Mouse (Mus musculus): ENCODE results near the gene Ecpas. TPM values are rescaled to one million over a fixed set of nuclear protein-coding genes. Genes with fewer than 3 reads are reported as not detected.

The Ecpas gene
- polyA plus RNA-seq, 1 experiment from 2014 or later: 25.6 TPM

- no peak overlapping the region for H3K27ac ChIP-seq
- no peak for DNase-seq (ENCODE audit: low spot score)
- H3K4me1 ChIP-seq: no peaks in the 10 kb centered on the region
- no peaks in the 10 kb centered on the region for H3K36me3 ChIP-seq
- H3K4me3 ChIP-seq: no peak overlapping the region
- 63% methylated on average over 2 of the region's 2 CpGs for WGBS
- H3K9me3 ChIP-seq: no peaks in the 10 kb centered on the region
- no peaks in the 10 kb centered on the region for H3K27me3 ChIP-seq (ENCODE audit: insufficient read depth, poor library complexity, severe bottlenecking)
Observed at GRCm38 (mm10) chr4:58749510-58749909, 163.0 kb downstream of the Ecpas start.

GRCm38 (mm10) chr4:58749101-58749500, 163.4 kb downstream of the Ecpas start:
- Histone ChIP-seq H3K27ac (0 out of 2 replicates have a peak overlapping the region, but pooled peaks have one; percentile 3), H3K27me3 (ENCODE audit: insufficient read depth, poor library complexity, severe bottlenecking) (no peaks in the 10 kb centered on the region), H3K4me3 (no peak overlapping the region), H3K9me3 (no peaks in the 10 kb centered on the region), H3K36me3 (no peaks in the 10 kb centered on the region), H3K4me1 (no peaks in the 10 kb centered on the region)
- WGBS: 70% methylated on average over 10 of the region's 10 CpGs
- DNase-seq (ENCODE audit: low spot score): no peak

Other genes with a start within 250 kb of the Ecpas start
- 0.07 TPM in 1 of 2 replicates, not detected in the other for gene Olfr267, start 125.0 kb downstream of the Ecpas start, polyA plus RNA-seq (2016; fragmentation: Nextera tagmentation; extraction: Ambion mirVana)
- gene Zkscan16, start 30.9 kb upstream of the Ecpas start, polyA plus RNA-seq (2016; fragmentation: Nextera tagmentation; extraction: Ambion mirVana): 0.28 and 0.38 TPM in 2 replicates
- 10.6 and 17.0 TPM in 2 replicates for gene Ptgr1, start 74.4 kb upstream of the Ecpas start, polyA plus RNA-seq (2016; fragmentation: Nextera tagmentation; extraction: Ambion mirVana)
- 7.4 and 11.4 TPM in 2 replicates for gene Dnajc25, start 82.3 kb upstream of the Ecpas start, polyA plus RNA-seq (2016; fragmentation: Nextera tagmentation; extraction: Ambion mirVana)
- 10.9 and 14.1 TPM in 2 replicates for gene Gm20503, start 90.5 kb upstream of the Ecpas start, polyA plus RNA-seq (2016; fragmentation: Nextera tagmentation; extraction: Ambion mirVana)
- 44.4 and 55.4 TPM in 2 replicates for gene Gng10, start 122.3 kb upstream of the Ecpas start, polyA plus RNA-seq (2016; fragmentation: Nextera tagmentation; extraction: Ambion mirVana)
- not detected in 2 replicates for gene AI481877, start 226.2 kb upstream of the Ecpas start, polyA plus RNA-seq (2016; fragmentation: Nextera tagmentation; extraction: Ambion mirVana)

All from heart, embryonic 10.5 days (tissue).